Mouse (Mus musculus): ENCODE data around the gene Apex1. TPM values are rescaled to one million over a fixed set of nuclear protein-coding genes. Genes with fewer than 3 reads are reported as not detected.
"Not testable (repeated sequence)": the region's sequence is repeated elsewhere in the genome, so short reads cannot be mapped to it uniquely, and the experiment has no call there.

The Apex1 gene
- polyA plus RNA-seq, 1 experiment from 2014 or later: 172 TPM

GRCm38 (mm10) chr14:50930754-50931492 is 6.2 kb downstream of the Apex1 start, which contains the start of the genes Pip4p1 and Pnp:
Gene Pip4p1 (minus strand): TSS chr14:50930856.
Gene Pnp (plus strand): TSS chr14:50931082.
- Histone ChIP-seq H3K27me3 (no peaks in the 10 kb centered on the region), H3K9me3 (no peaks in the 10 kb centered on the region), H3K4me3 (peak within 1 kb of the TSS; percentile 94), H3K36me3 (peaks cover 30% of the 10 kb centered on the region), H3K4me2 (peak within 1 kb of the TSS; percentile 91), H3K4me1 (replicated peaks) (peaks cover 42% of the 10 kb centered on the region), H3K27ac (replicated peaks) (peak within 1 kb of the TSS; percentile 91), H3K9ac (peak within 1 kb of the TSS; percentile 97)
- under 1% methylated on average over 68 of the region's 68 CpGs for WGBS
- ATAC-seq (ENCODE audit: low FRiP score, low read depth): peak; percentile 100

GRCm38 (mm10) chr14:50931493-50932020 is 6.8 kb downstream of the Apex1 start:
- Histone ChIP-seq H3K4me1 (replicated peaks) (peaks cover 36% of the 10 kb centered on the region), H3K36me3 (peaks cover 27% of the 10 kb centered on the region), H3K9ac (peak overlapping the region; percentile 66), H3K4me3 (peak overlapping the region; percentile 94), H3K9me3 (no peaks in the 10 kb centered on the region), H3K27ac (replicated peaks) (peak overlapping the region; percentile 91), H3K4me2 (peak overlapping the region; percentile 74), H3K27me3 (no peaks in the 10 kb centered on the region)
- WGBS: 11% methylated on average over 12 of the region's 12 CpGs
- ATAC-seq (ENCODE audit: low FRiP score, low read depth): no peak

GRCm38 (mm10) chr14:50936649-50937048 is 11.9 kb downstream of the Apex1 start:
- 61% methylated on average over 1 of the region's 1 CpGs for WGBS
- Histone ChIP-seq H3K4me1 (replicated peaks) (peaks cover 5% of the 10 kb centered on the region), H3K4me3 (no peak overlapping the region), H3K27ac (replicated peaks) (no peak overlapping the region), H3K4me2 (no peak overlapping the region), H3K9ac (no peak overlapping the region), H3K27me3 (no peaks in the 10 kb centered on the region), H3K9me3 (no peaks in the 10 kb centered on the region), H3K36me3 (no peaks in the 10 kb centered on the region)
- no peak for ATAC-seq (ENCODE audit: low FRiP score, low read depth)

- WGBS: 93% methylated on average over 3 of the region's 3 CpGs
These were observed 13.5 kb downstream of the Apex1 start for GRCm38 (mm10) chr14:50938119-50938908.

GRCm38 (mm10) chr14:50938940-50939339 is 14.2 kb downstream of the Apex1 start:
- 48% methylated on average over 2 of the region's 2 CpGs for WGBS
- Histone ChIP-seq H3K4me1 (replicated peaks) (peaks cover 1% of the 10 kb centered on the region; the same call in 1 of the 2 replicates), H3K9ac (no peak overlapping the region), H3K27ac (replicated peaks) (no peak overlapping the region), H3K36me3 (no peaks in the 10 kb centered on the region), H3K4me3 (no peak overlapping the region), H3K4me2 (no peak overlapping the region), H3K27me3 (no peaks in the 10 kb centered on the region), H3K9me3 (no peaks in the 10 kb centered on the region)
- ATAC-seq (ENCODE audit: low FRiP score, low read depth): no peak

More at GRCm38 (mm10) chr14:50938119-50938908, 13.5 kb downstream of the Apex1 start:
- H3K27me3 ChIP-seq: no peaks in the 10 kb centered on the region
- ATAC-seq (ENCODE audit: low FRiP score, low read depth): no peak
- H3K4me1 ChIP-seq (replicated peaks): no peaks in the 10 kb centered on the region
- no peak overlapping the region for H3K4me2 ChIP-seq
- H3K9ac ChIP-seq: no peak overlapping the region
- H3K9me3 ChIP-seq: no peaks in the 10 kb centered on the region
- H3K27ac ChIP-seq (replicated peaks): no peak overlapping the region
- H3K36me3 ChIP-seq: no peaks in the 10 kb centered on the region
- no peak overlapping the region for H3K4me3 ChIP-seq

GRCm38 (mm10) chr14:50943932-50944667 is 19.3 kb downstream of the Apex1 start, which contains the start of gene Gm49342:
Gene Gm49342 (plus strand): TSS chr14:50944517.
- no peaks in the 10 kb centered on the region for H3K36me3 ChIP-seq
- WGBS: 18% methylated on average over 31 of the region's 31 CpGs
- peak within 1 kb of the TSS; percentile 46 for H3K9ac ChIP-seq
- peaks cover 9% of the 10 kb centered on the region for H3K4me1 ChIP-seq (replicated peaks)
- no peaks in the 10 kb centered on the region for H3K9me3 ChIP-seq
- H3K4me2 ChIP-seq: peak within 1 kb of the TSS; percentile 61
- peak; percentile 98 for ATAC-seq (ENCODE audit: low FRiP score, low read depth)
- peak within 1 kb of the TSS; percentile 52 for H3K4me3 ChIP-seq
- H3K27me3 ChIP-seq: no peaks in the 10 kb centered on the region
- H3K27ac ChIP-seq (replicated peaks): peak within 1 kb of the TSS; percentile 90

GRCm38 (mm10) chr14:50944668-50945033 is 19.9 kb downstream of the Apex1 start:
- not testable (repeated sequence) for H3K9me3 ChIP-seq; H3K36me3 ChIP-seq; H3K4me1 ChIP-seq (replicated peaks); H3K27me3 ChIP-seq
- H3K4me2 ChIP-seq: peak overlapping the region; percentile 61
- under 1% methylated on average over 15 of the region's 15 CpGs for WGBS
- peak overlapping the region; percentile 52 for H3K4me3 ChIP-seq
- H3K27ac ChIP-seq (replicated peaks): peak overlapping the region; percentile 90
- ATAC-seq (ENCODE audit: low FRiP score, low read depth): peak; percentile 97
- peak overlapping the region; percentile 46 for H3K9ac ChIP-seq

- not testable (repeated sequence) for H3K36me3 ChIP-seq; H3K27me3 ChIP-seq; H3K9me3 ChIP-seq; H3K4me1 ChIP-seq (replicated peaks); ATAC-seq (ENCODE audit: low FRiP score, low read depth)
- Histone ChIP-seq H3K9ac (peak overlapping the region; percentile 46), H3K4me3 (peak overlapping the region; percentile 52), H3K4me2 (peak overlapping the region; percentile 61), H3K27ac (replicated peaks) (peak overlapping the region; percentile 90)
- 12% methylated on average over 6 of the region's 6 CpGs for WGBS
These were observed 20.3 kb downstream of the Apex1 start for GRCm38 (mm10) chr14:50945081-50945480.

GRCm38 (mm10) chr14:50945526-50945925 is 20.8 kb downstream of the Apex1 start:
- peak overlapping the region; percentile 52 for H3K4me3 ChIP-seq
- H3K9ac ChIP-seq: peak overlapping the region; percentile 46; the same call in 1 of the 2 replicates
- not testable (repeated sequence) for H3K36me3 ChIP-seq; H3K4me1 ChIP-seq (replicated peaks); ATAC-seq (ENCODE audit: low FRiP score, low read depth); H3K27me3 ChIP-seq; H3K9me3 ChIP-seq
- H3K4me2 ChIP-seq: peak overlapping the region; percentile 61
- WGBS: 33% methylated on average over 3 of the region's 3 CpGs
- H3K27ac ChIP-seq (replicated peaks): peak overlapping the region; percentile 90; the same call in 1 of the 2 replicates

GRCm38 (mm10) chr14:50955487-50955886 is 30.7 kb downstream of the Apex1 start:
- no peaks in the 10 kb centered on the region for H3K9me3 ChIP-seq
- ATAC-seq (ENCODE audit: low FRiP score, low read depth): no peak
- no peak overlapping the region for H3K4me2 ChIP-seq
- H3K27me3 ChIP-seq: no peaks in the 10 kb centered on the region
- no peaks in the 10 kb centered on the region for H3K4me1 ChIP-seq (replicated peaks)
- H3K36me3 ChIP-seq: peaks cover 7% of the 10 kb centered on the region; the same call in 1 of the 2 replicates
- no peak overlapping the region for H3K9ac ChIP-seq
- no peak overlapping the region for H3K4me3 ChIP-seq
- 90% methylated on average over 10 of the region's 10 CpGs for WGBS
- H3K27ac ChIP-seq (replicated peaks): no peak overlapping the region

- WGBS: 7% methylated on average over 19 of the region's 19 CpGs
- peak; percentile 91 for ATAC-seq (ENCODE audit: low FRiP score, low read depth)
- H3K4me1 ChIP-seq (replicated peaks); H3K27me3 ChIP-seq; H3K9me3 ChIP-seq; H3K27ac ChIP-seq (replicated peaks); H3K36me3 ChIP-seq; H3K9ac ChIP-seq; H3K4me3 ChIP-seq: not testable (repeated sequence)
- H3K4me2 ChIP-seq: peak within 1 kb of the TSS; percentile 41
These were observed 31.3 kb downstream of the Apex1 start, which contains the start of gene Pnp2 for GRCm38 (mm10) chr14:50955942-50956508. Gene Pnp2 (plus strand): TSS chr14:50955992.

All from hindbrain, embryonic 15.5 days (tissue).